Mouse (Mus musculus) midbrain, embryonic 11.5 days (tissue): Measurements from ENCODE around the gene Plekhm3. TPM values are rescaled to one million over a fixed set of nuclear protein-coding genes. Genes with fewer than 3 reads are reported as not detected.

Source experiments
- ATAC-seq: fragments of 200-750 bp; cut with Nextera tagmentation; 2 replicates; pipeline ENCODE4 v1.8.0; 2017; ENCODE audit warnings: moderate TSS enrichment, moderate library complexity; ENCODE audit not compliant: low FRiP score
- DNase-seq: peaks from one replicate; pipeline ENCODE4 v3.0.0; 2015; ENCODE audit warnings: low spot score; ENCODE audit errors: missing footprints
- H3K27ac ChIP-seq: fragments of 300-500 bp; sonication (generic); 2 replicates; pipeline ENCODE4 v1.5.1; 2014; ENCODE audit warnings: low read depth, low read length
- H3K27me3 ChIP-seq: fragments of 300-500 bp; sonication (generic); 2 replicates; pipeline ENCODE4 v1.6.1; 2014; ENCODE audit warnings: mild to moderate bottlenecking, low read length, moderate library complexity, mixed read lengths; ENCODE audit not compliant: control insufficient read depth, insufficient read depth
- H3K36me3 ChIP-seq: fragments of 300-500 bp; sonication (generic); 2 replicates; pipeline ENCODE4 v1.6.1; 2014; ENCODE audit warnings: mild to moderate bottlenecking, low read length, moderate library complexity, mixed read lengths; ENCODE audit not compliant: control insufficient read depth, insufficient read depth
- H3K4me1 ChIP-seq: fragments of 300-500 bp; sonication (generic); 2 replicates; pipeline ENCODE4 v1.6.1; 2014; ENCODE audit warnings: low read length; ENCODE audit not compliant: control insufficient read depth, insufficient read depth
- H3K4me2 ChIP-seq: fragments of 300-500 bp; sonication (generic); 2 replicates; pipeline ENCODE4 v1.6.1; 2014; ENCODE audit warnings: mild to moderate bottlenecking, moderate library complexity
- H3K4me3 ChIP-seq: fragments of 300-500 bp; sonication (generic); 2 replicates; pipeline ENCODE4 v1.5.1; 2014; ENCODE audit warnings: low read depth, low read length
- H3K9ac ChIP-seq: fragments of 300-500 bp; sonication (generic); 2 replicates; pipeline ENCODE4 v1.6.1; 2014; ENCODE audit warnings: low read length
- H3K9me3 ChIP-seq: fragments of 300-500 bp; sonication (generic); 2 replicates; pipeline ENCODE4 v1.6.1; 2016; ENCODE audit warnings: low read length; ENCODE audit not compliant: control insufficient read depth
- WGBS: fragments of 180-500 bp; shearing (Covaris S2); extraction: QIAGEN DNeasy Blood & Tissue Kit; methylation state at CpG from one replicate; pipeline ENCODE4 v1.1.7; 2014; 5-methylcytosine and 5-hydroxymethylcytosine counted together
- polyA plus RNA-seq: library from polyadenylated mRNA; unstranded; fragments of >200 nt; fragmentation: Nextera tagmentation; extraction: Ambion mirVana; gene quantifications from 2 replicates; pipeline ENCODE4 v1.2.1, GENCODE M21; 2014

The Plekhm3 gene
- polyA plus RNA-seq, 1 experiment from 2014 or later: 5.6 TPM

DNA sequence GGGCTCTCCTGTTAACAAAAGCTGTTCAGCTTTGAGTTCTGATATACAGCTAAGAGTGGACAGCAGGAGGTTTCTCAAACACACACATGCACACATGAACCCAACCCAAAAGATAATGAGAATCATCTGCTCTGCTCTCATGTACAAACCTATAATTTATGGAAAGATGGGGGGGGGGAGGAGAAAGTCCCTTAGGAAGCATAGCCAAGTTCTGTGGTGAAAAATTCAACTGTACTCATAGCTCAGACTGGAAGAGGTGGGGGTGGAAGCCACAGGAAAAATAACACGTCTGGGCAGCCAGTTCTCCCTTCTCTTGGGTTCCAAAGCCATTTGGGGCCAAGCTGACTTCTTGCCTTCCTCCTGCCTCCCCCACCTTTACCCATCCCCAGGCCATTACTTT is 115.7 kb downstream of the Plekhm3 start:
- ATAC-seq (no peak), DNase-seq (no peak)
- Histone ChIP-seq H3K36me3 (no peaks in the 10 kb centered on the region), H3K4me2 (no peak overlapping the region), H3K9ac (no peak overlapping the region), H3K4me3 (no peak overlapping the region), H3K27ac (no peak overlapping the region), H3K9me3 (no peaks in the 10 kb centered on the region), H3K27me3 (no peaks in the 10 kb centered on the region), H3K4me1 (no peaks in the 10 kb centered on the region)
- WGBS: 48% methylated on average over 1 of the region's 1 CpGs

- 90% methylated on average over 5 of the region's 5 CpGs for WGBS
- no peak for ATAC-seq
Observed at GRCm38 (mm10) chr1:64836584-64836983, 120.0 kb downstream of the Plekhm3 start.

GRCm38 (mm10) chr1:64836114-64836513 is 120.5 kb downstream of the Plekhm3 start:
- WGBS: 54% methylated on average over 3 of the region's 3 CpGs
- ATAC-seq: no peak

More at GRCm38 (mm10) chr1:64836584-64836983, 120.0 kb downstream of the Plekhm3 start:
- no peak overlapping the region for H3K4me2 ChIP-seq
- H3K4me1 ChIP-seq: 0 out of 2 replicates have a peak, but pooled peaks cover 3% of the 10 kb centered on the region
- H3K27ac ChIP-seq: no peak overlapping the region
- H3K9me3 ChIP-seq: no peaks in the 10 kb centered on the region
- no peaks in the 10 kb centered on the region for H3K27me3 ChIP-seq
- H3K9ac ChIP-seq: no peak overlapping the region
- H3K4me3 ChIP-seq: no peak overlapping the region
- H3K36me3 ChIP-seq: no peaks in the 10 kb centered on the region
- DNase-seq: no peak

GRCm38 (mm10) chr1:64831552-64831951 is 125.1 kb downstream of the Plekhm3 start:
- no peak overlapping the region for H3K9ac ChIP-seq
- H3K27me3 ChIP-seq: no peaks in the 10 kb centered on the region
- no peaks in the 10 kb centered on the region for H3K36me3 ChIP-seq
- DNase-seq (no peak), ATAC-seq (no peak)
- H3K9me3 ChIP-seq: no peaks in the 10 kb centered on the region
- H3K4me3 ChIP-seq: no peak overlapping the region
- no peak overlapping the region for H3K4me2 ChIP-seq
- H3K27ac ChIP-seq: no peak overlapping the region
- peaks cover 3% of the 10 kb centered on the region; the same call in 1 of the 2 replicates for H3K4me1 ChIP-seq
- WGBS: 73% methylated on average over 2 of the region's 2 CpGs

More at GRCm38 (mm10) chr1:64836114-64836513, 120.5 kb downstream of the Plekhm3 start:
- no peaks in the 10 kb centered on the region for H3K27me3 ChIP-seq
- DNase-seq: no peak
- H3K36me3 ChIP-seq: no peaks in the 10 kb centered on the region
- H3K9me3 ChIP-seq: no peaks in the 10 kb centered on the region
- no peak overlapping the region for H3K4me2 ChIP-seq
- 0 out of 2 replicates have a peak, but pooled peaks cover 3% of the 10 kb centered on the region for H3K4me1 ChIP-seq
- no peak overlapping the region for H3K9ac ChIP-seq
- H3K27ac ChIP-seq: no peak overlapping the region
- no peak overlapping the region for H3K4me3 ChIP-seq

DNA sequence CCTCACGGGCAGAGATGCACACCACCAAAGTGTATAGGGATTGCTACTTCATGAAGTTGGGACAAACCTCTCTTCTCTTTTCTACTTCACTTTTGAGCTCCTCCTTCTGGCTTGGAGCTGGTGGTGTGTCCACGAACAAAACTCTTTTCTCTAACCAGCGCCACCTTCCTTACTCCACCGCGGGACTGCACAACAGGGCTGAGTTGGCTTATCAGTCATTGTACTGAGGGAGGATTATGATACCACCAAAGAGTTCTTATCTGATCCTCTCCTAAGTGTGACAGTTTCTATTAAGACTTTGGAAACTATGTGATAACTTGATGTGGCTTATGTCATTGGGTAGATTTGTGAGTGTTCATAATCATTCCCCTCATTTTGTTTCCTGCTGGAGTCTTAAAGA is 129.2 kb downstream of the Plekhm3 start:
- Histone ChIP-seq H3K4me1 (no peaks in the 10 kb centered on the region; the same call in 1 of the 2 replicates), H3K4me3 (no peak overlapping the region), H3K27ac (no peak overlapping the region), H3K9me3 (no peaks in the 10 kb centered on the region), H3K27me3 (no peaks in the 10 kb centered on the region), H3K9ac (no peak overlapping the region), H3K36me3 (no peaks in the 10 kb centered on the region), H3K4me2 (no peak overlapping the region)
- 82% methylated on average over 5 of the region's 5 CpGs for WGBS
- ATAC-seq (no peak), DNase-seq (no peak)

DNA sequence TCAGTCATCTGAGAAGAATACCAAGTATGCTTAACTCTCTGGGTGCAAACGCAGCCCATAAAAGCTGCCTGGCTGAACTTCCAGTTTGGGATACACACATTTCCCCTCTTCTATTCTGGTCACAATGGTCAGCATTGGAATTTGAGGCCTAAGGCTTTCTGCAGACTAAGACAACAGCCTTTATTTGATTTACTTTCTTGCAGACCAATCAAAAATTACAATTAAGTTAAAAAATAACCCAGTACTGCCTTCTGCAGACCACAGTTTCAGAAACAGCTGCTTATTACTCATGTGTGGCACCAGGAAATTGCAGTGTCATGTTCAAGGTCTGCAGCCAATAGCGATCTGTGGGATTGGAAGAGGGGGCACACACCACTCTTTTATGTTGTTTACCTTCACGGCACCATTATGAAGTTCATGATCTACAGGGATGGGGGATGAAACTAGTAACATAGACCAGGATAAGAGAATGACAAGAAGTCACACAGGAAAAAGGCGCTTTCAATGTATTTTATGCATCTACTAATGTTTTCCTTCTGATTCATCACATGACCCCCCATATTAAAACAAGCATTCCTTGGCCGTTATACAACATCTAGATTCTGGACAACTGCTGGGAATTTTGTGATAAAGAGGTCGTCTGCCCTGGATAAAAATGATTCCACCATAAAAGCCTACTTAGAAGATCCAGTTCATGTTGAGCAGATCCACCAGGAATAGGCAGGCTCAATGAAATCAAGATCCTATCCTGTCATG is 130.1 kb downstream of the Plekhm3 start:
- no peaks in the 10 kb centered on the region; the same call in 1 of the 2 replicates for H3K4me1 ChIP-seq
- H3K4me3 ChIP-seq: no peak overlapping the region
- no peaks in the 10 kb centered on the region for H3K27me3 ChIP-seq
- H3K36me3 ChIP-seq: no peaks in the 10 kb centered on the region
- ATAC-seq (no peak), DNase-seq (no peak)
- H3K27ac ChIP-seq: no peak overlapping the region
- no peak overlapping the region for H3K9ac ChIP-seq
- no peak overlapping the region for H3K4me2 ChIP-seq
- H3K9me3 ChIP-seq: no peaks in the 10 kb centered on the region
- 88% methylated on average over 6 of the region's 6 CpGs for WGBS

GRCm38 (mm10) chr1:64823564-64823963 is 133.1 kb downstream of the Plekhm3 start:
- no peak overlapping the region for H3K4me3 ChIP-seq
- no peak overlapping the region for H3K9ac ChIP-seq
- no peaks in the 10 kb centered on the region for H3K9me3 ChIP-seq
- 78% methylated on average over 6 of the region's 6 CpGs for WGBS
- H3K36me3 ChIP-seq: no peaks in the 10 kb centered on the region
- no peak for ATAC-seq
- no peaks in the 10 kb centered on the region for H3K27me3 ChIP-seq
- no peak overlapping the region for H3K4me2 ChIP-seq
- DNase-seq: no peak
- H3K27ac ChIP-seq: no peak overlapping the region
- no peaks in the 10 kb centered on the region; the same call in 1 of the 2 replicates for H3K4me1 ChIP-seq

GRCm38 (mm10) chr1:64817709-64818108 is 138.9 kb downstream of the Plekhm3 start:
- Histone ChIP-seq H3K4me2 (no peak overlapping the region), H3K9ac (no peak overlapping the region), H3K27ac (no peak overlapping the region), H3K36me3 (no peaks in the 10 kb centered on the region), H3K4me3 (no peak overlapping the region), H3K27me3 (no peaks in the 10 kb centered on the region), H3K4me1 (no peaks in the 10 kb centered on the region), H3K9me3 (no peaks in the 10 kb centered on the region)
- ATAC-seq: no peak
- no peak for DNase-seq
- 87% methylated on average over 5 of the region's 5 CpGs for WGBS

DNA sequence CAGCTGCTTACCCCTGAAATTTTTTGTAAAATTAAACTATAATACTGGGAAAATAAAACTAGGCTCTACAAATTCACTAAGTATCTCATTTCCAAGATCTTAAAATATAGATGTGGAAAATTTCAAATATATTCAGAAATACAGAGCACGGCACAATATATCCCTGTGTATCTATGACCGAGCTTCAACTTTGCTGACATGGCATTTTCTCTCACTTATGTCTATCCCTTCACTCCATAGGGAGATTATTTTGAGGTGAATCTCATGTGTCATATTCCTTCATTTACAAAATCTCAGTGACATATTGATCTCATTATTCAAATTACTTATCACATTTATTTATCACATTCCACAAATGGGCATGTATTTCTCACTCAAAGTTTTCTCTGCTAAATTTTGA is 143.4 kb downstream of the Plekhm3 start:
- 96% methylated on average over 2 of the region's 2 CpGs for WGBS

More for the DNA sequence above, 143.4 kb downstream of the Plekhm3 start:
- ATAC-seq (no peak), DNase-seq (no peak)
- no peak overlapping the region for H3K4me2 ChIP-seq
- H3K9ac ChIP-seq: no peak overlapping the region
- H3K4me1 ChIP-seq: no peaks in the 10 kb centered on the region
- no peaks in the 10 kb centered on the region for H3K36me3 ChIP-seq
- no peak overlapping the region for H3K4me3 ChIP-seq
- H3K27ac ChIP-seq: no peak overlapping the region
- no peaks in the 10 kb centered on the region for H3K9me3 ChIP-seq
- no peaks in the 10 kb centered on the region for H3K27me3 ChIP-seq
